Mouse (Mus musculus): ENCODE results near the gene Tnfrsf12a. TPM values are rescaled to one million over a fixed set of nuclear protein-coding genes. Genes with fewer than 3 reads are reported as not detected.

Tnfrsf12a gene
- 14.5 and 16.4 TPM in 2 replicates for polyA plus RNA-seq (2014; fragmentation: Nextera tagmentation; extraction: Ambion mirVana)

DNA sequence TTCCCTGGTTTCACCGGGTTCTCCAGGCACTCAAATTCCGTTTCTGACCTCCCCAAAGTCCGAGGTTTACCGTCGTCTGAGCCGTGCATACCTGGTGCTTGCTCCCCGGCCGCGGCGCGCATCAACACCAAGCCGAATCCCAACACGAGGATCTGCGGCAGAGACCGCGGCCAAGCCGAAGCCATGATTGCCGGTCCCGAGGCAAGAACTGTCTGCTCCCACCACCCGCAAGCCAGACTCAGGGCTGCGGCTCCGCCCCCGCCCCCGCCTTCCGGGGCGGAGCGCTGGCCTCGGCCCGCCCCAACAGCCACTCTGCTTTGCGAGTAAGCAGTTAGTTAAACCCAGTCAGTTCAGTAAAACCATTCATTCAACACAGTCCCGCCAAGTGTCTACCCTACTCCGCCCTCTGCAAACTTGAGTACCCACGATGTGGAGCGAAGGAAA, at the start of gene Tnfrsf12a:
Tnfrsf12a (minus strand) TSS at position 233 of the 444 bp plus-strand sequence.
- Histone ChIP-seq H3K9me3 (ENCODE audit: control insufficient read depth, low read length) (no peaks in the 10 kb centered on the region), H3K36me3 (ENCODE audit: control insufficient read depth, insufficient read depth, low read length) (no peaks in the 10 kb centered on the region), H3K4me1 (ENCODE audit: control insufficient read depth, insufficient read depth, low read length) (peaks cover 45% of the 10 kb centered on the region; the same call in 1 of the 2 replicates), H3K4me3 (ENCODE audit: low read length) (peak within 1 kb of the TSS; percentile 58), H3K4me2 (replicated peaks; ENCODE audit: low read depth, low read length) (peak within 1 kb of the TSS; percentile 97), H3K27ac (ENCODE audit: low read depth, low read length) (peak within 1 kb of the TSS; percentile 30; the same call in 1 of the 2 replicates), H3K9ac (ENCODE audit: low read depth, low read length) (peak within 1 kb of the TSS; percentile 58), H3K27me3 (ENCODE audit: control insufficient read depth, insufficient read depth, low read length) (peaks cover 27% of the 10 kb centered on the region)
- peak; percentile 37; the same call in 1 of the 2 replicates for ATAC-seq (ENCODE audit: low FRiP score, low TSS enrichment)
- WGBS: under 1% methylated on average over 34 of the region's 34 CpGs

DNA sequence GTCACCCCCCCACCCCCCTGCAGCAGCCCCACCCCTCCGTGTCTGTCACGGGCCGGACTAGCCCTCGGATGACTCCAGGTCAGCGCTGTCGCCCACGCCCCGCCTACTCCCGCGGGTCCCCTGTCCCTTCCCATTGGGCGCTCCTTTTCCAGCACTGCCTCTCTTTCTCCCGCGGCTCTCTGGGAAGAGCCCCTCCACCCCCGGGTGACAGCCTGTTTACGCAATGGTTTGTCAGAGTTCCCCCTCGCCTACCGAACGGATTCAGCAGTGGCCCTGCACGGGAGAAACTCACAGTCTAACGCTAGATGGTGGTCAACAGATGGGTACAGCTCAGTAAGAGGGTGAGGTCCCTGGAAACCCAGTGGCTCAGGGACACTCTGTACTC, 49.5 kb upstream of the Tnfrsf12a start:
- peak; percentile 93 for ATAC-seq (ENCODE audit: low FRiP score, low TSS enrichment)
- Histone ChIP-seq H3K36me3 (ENCODE audit: control insufficient read depth, insufficient read depth, low read length) (no peaks in the 10 kb centered on the region), H3K4me3 (ENCODE audit: low read length) (peak overlapping the region; percentile 90), H3K9me3 (ENCODE audit: control insufficient read depth, low read length) (no peaks in the 10 kb centered on the region), H3K9ac (ENCODE audit: low read depth, low read length) (peak overlapping the region; percentile 82), H3K4me2 (replicated peaks; ENCODE audit: low read depth, low read length) (peak overlapping the region; percentile 63), H3K27me3 (ENCODE audit: control insufficient read depth, insufficient read depth, low read length) (no peaks in the 10 kb centered on the region), H3K27ac (ENCODE audit: low read depth, low read length) (peak overlapping the region; percentile 91), H3K4me1 (ENCODE audit: control insufficient read depth, insufficient read depth, low read length) (0 out of 2 replicates have a peak, but pooled peaks cover 5% of the 10 kb centered on the region)
- under 1% methylated on average over 20 of the region's 20 CpGs for WGBS

DNA sequence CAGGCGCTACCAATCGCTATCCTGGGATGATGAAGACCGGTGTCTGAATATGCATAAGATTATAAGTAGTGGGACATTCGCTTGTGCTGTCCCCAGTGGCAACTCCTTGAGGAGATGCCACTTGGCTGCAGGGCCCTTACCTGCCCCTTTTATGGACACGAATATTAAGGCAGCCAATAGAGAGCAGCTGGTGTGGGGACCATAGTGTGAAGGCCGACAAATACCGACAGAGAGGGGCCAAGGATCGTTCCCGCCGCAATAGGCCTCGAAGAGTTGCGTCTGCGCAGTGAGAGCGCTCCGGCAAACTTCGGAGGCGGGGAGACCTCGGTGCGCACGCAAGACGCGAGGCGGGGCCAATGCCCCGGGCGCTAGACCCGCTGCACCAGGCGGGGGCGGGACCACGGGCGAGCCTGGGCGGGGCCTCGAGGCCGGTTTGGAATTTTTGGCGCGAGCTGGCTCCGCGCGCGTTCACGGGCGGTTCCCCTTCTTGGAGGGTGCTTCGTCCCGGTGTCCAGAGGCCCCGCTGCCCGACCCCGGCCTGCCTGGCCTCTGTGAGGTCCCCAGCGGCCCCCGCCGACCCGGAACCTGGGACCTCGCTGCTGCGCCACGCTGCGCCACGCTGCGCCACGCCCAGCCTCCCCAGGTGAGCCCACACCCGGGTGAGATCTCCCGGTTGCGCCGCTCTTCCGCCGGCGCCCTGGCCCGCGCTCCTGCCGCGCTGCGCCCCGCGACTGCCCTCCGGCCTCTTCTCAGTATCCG, 48.9 kb upstream of the Tnfrsf12a start, which contains the start of gene Pkmyt1:
Pkmyt1 (plus strand) TSS at position 338 of the 759 bp plus-strand sequence.
- peak; percentile 92 for ATAC-seq (ENCODE audit: low FRiP score, low TSS enrichment)
- Histone ChIP-seq H3K27ac (ENCODE audit: low read depth, low read length) (peak within 1 kb of the TSS; percentile 91), H3K4me2 (replicated peaks; ENCODE audit: low read depth, low read length) (peak within 1 kb of the TSS; percentile 63), H3K27me3 (ENCODE audit: control insufficient read depth, insufficient read depth, low read length) (no peaks in the 10 kb centered on the region), H3K9ac (ENCODE audit: low read depth, low read length) (peak within 1 kb of the TSS; percentile 82), H3K36me3 (ENCODE audit: control insufficient read depth, insufficient read depth, low read length) (no peaks in the 10 kb centered on the region), H3K9me3 (ENCODE audit: control insufficient read depth, low read length) (no peaks in the 10 kb centered on the region), H3K4me3 (ENCODE audit: low read length) (peak within 1 kb of the TSS; percentile 90), H3K4me1 (ENCODE audit: control insufficient read depth, insufficient read depth, low read length) (0 out of 2 replicates have a peak, but pooled peaks cover 5% of the 10 kb centered on the region)
- WGBS: under 1% methylated on average over 68 of the region's 73 CpGs

DNA sequence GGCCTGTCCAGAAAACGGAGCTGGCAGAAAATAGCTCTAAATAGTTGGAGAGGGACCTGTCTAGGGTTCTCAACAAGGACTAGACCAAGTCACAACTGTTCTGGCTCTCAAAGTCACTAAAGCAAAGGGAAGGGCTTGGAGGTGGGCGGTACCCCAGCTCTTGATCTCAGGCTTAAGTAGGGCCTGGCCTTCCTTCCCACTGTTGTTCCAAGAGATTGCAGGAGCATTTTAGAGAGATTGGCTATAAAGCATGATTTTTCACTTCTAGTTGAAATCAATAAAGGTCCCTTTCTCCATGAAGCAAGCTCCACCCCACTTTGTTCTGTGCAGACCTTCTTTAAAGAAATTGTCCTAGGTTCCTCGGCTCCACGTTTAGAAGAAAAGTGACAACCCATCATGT, 48.2 kb upstream of the Tnfrsf12a start:
- no peaks in the 10 kb centered on the region for H3K36me3 ChIP-seq (ENCODE audit: control insufficient read depth, insufficient read depth, low read length)
- H3K4me3 ChIP-seq (ENCODE audit: low read length): peak overlapping the region; percentile 90
- H3K9ac ChIP-seq (ENCODE audit: low read depth, low read length): peak overlapping the region; percentile 64; the same call in 1 of the 2 replicates
- peak overlapping the region; percentile 63 for H3K4me2 ChIP-seq (replicated peaks; ENCODE audit: low read depth, low read length)
- H3K9me3 ChIP-seq (ENCODE audit: control insufficient read depth, low read length): no peaks in the 10 kb centered on the region
- no peak for ATAC-seq (ENCODE audit: low FRiP score, low TSS enrichment)
- 0 out of 2 replicates have a peak, but pooled peaks cover 5% of the 10 kb centered on the region for H3K4me1 ChIP-seq (ENCODE audit: control insufficient read depth, insufficient read depth, low read length)
- H3K27ac ChIP-seq (ENCODE audit: low read depth, low read length): peak overlapping the region; percentile 53; the same call in 1 of the 2 replicates
- no peaks in the 10 kb centered on the region for H3K27me3 ChIP-seq (ENCODE audit: control insufficient read depth, insufficient read depth, low read length)
- WGBS: 59% methylated on average over 4 of the region's 4 CpGs

DNA sequence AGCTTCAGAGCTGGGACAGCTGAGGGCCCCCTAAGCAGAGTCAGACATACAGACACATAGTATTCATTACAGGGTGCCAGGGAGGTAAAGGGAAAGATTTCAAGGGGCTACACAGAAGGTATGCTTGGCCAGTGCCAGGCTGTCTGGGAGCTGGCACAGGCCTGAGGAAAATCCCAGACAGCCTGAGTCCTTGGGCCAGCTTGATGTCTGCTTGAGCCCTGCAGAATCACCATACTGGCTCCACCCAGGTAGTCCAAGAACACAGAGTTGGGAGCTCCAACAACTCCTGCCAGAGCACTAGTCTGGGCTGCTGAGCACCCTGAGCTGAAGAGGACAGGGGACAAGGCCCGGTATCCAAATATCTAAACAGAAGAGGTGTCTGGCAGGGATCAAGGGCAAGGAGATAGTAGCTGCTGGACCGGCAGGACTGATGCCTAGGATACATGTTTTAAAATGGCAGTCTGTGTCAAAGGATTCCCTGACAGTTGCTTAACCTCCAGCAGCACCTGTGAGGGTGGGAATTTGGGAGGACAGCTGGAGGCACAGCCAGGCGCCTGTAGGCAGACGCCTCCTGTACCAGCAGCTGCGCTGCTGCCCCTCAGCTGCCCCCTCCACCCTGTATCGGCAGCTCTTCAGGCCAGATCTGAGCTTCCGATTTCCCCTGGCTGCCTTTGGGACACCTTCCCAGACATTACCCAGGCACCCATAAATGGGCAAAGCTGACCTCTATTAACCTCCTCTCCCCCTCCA, 45.3 kb upstream of the Tnfrsf12a start, which contains the start of gene 1520401A03Rik:
1520401A03Rik (minus strand) TSS at position 408 of the 750 bp plus-strand sequence.
- Histone ChIP-seq H3K27me3 (ENCODE audit: control insufficient read depth, insufficient read depth, low read length) (no peaks in the 10 kb centered on the region), H3K27ac (ENCODE audit: low read depth, low read length) (no peak within 1 kb of the TSS), H3K9me3 (ENCODE audit: control insufficient read depth, low read length) (no peaks in the 10 kb centered on the region), H3K36me3 (ENCODE audit: control insufficient read depth, insufficient read depth, low read length) (no peaks in the 10 kb centered on the region), H3K4me2 (replicated peaks; ENCODE audit: low read depth, low read length) (no peak within 1 kb of the TSS), H3K4me1 (ENCODE audit: control insufficient read depth, insufficient read depth, low read length) (0 out of 2 replicates have a peak, but pooled peaks cover 5% of the 10 kb centered on the region), H3K4me3 (ENCODE audit: low read length) (no peak within 1 kb of the TSS), H3K9ac (ENCODE audit: low read depth, low read length) (no peak within 1 kb of the TSS)
- 79% methylated on average over 7 of the region's 7 CpGs for WGBS
- ATAC-seq (ENCODE audit: low FRiP score, low TSS enrichment): no peak

DNA sequence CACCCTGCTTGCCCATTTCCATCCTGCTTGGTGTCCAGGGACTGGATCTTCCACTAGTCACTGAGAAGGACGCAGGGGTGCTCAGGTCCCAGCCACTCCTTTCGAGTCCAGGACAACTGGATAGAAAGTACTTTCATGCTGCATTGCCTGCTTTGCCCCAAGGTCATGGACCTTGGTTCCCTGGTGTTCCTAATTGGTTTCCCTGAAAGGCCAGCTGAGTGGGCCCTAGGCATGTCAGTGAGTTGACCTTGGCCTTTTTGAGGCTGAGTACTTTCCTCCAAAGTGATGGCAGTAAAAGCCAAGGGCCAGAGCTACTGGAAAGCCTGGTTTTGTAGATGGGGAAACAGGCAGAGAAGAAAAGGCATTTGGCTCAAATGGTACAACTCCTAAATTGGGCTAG, 44.6 kb upstream of the Tnfrsf12a start:
- WGBS: 83% methylated on average over 2 of the region's 2 CpGs
- Histone ChIP-seq H3K9ac (ENCODE audit: low read depth, low read length) (no peak overlapping the region), H3K4me3 (ENCODE audit: low read length) (no peak overlapping the region), H3K9me3 (ENCODE audit: control insufficient read depth, low read length) (no peaks in the 10 kb centered on the region), H3K4me1 (ENCODE audit: control insufficient read depth, insufficient read depth, low read length) (0 out of 2 replicates have a peak, but pooled peaks cover 5% of the 10 kb centered on the region), H3K27me3 (ENCODE audit: control insufficient read depth, insufficient read depth, low read length) (no peaks in the 10 kb centered on the region), H3K27ac (ENCODE audit: low read depth, low read length) (no peak overlapping the region), H3K4me2 (replicated peaks; ENCODE audit: low read depth, low read length) (no peak overlapping the region), H3K36me3 (ENCODE audit: control insufficient read depth, insufficient read depth, low read length) (no peaks in the 10 kb centered on the region)
- no peak for ATAC-seq (ENCODE audit: low FRiP score, low TSS enrichment)

DNA sequence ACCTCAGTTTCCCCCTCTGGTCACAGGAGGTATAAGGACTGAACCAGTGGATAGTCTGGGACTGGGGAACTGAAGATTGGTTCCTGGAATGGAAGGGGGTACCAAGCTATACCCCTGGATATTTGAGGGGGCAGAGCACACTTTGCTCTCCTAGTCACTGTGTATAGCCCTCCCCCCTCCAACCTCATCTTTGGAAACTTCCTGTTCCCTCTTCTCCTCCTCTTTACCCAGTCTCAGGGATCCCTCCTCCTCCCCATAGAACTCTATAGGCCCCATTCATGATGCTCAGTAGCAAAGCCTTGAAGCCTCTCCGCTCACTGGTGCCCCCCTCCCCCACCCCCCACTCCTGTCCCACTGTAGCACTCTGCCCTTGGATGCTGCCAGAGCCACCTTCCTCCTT, 42.2 kb upstream of the Tnfrsf12a start:
- Histone ChIP-seq H3K4me3 (ENCODE audit: low read length) (no peak overlapping the region), H3K27ac (ENCODE audit: low read depth, low read length) (no peak overlapping the region), H3K4me1 (ENCODE audit: control insufficient read depth, insufficient read depth, low read length) (no peaks in the 10 kb centered on the region), H3K4me2 (replicated peaks; ENCODE audit: low read depth, low read length) (no peak overlapping the region), H3K9ac (ENCODE audit: low read depth, low read length) (no peak overlapping the region), H3K36me3 (ENCODE audit: control insufficient read depth, insufficient read depth, low read length) (no peaks in the 10 kb centered on the region), H3K9me3 (ENCODE audit: control insufficient read depth, low read length) (no peaks in the 10 kb centered on the region), H3K27me3 (ENCODE audit: control insufficient read depth, insufficient read depth, low read length) (no peaks in the 10 kb centered on the region)
- 50% methylated on average over 1 of the region's 1 CpGs for WGBS
- ATAC-seq (ENCODE audit: low FRiP score, low TSS enrichment): no peak

DNA sequence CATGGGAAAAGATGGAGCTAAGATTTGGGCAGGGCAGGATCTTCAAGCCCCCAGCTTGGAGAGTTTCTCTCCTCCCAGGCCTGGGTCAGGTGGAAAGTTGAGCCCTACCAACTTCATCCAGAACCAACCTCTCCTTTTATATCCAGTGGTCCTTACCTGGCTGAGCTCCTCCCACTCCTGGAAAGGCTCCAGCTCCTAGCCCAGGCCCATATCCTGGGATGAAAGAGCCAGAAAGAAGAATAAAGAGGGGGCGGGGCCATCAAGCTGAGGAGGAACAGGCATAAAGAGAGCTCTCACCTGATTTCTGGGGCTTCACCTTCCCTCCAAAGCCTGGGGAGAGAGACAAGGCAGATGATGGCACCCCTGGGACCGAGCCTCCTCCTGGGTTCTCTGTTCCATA, 39.7 kb upstream of the Tnfrsf12a start:
- H3K4me3 ChIP-seq (ENCODE audit: low read length): no peak overlapping the region
- no peaks in the 10 kb centered on the region for H3K27me3 ChIP-seq (ENCODE audit: control insufficient read depth, insufficient read depth, low read length)
- no peak overlapping the region for H3K9ac ChIP-seq (ENCODE audit: low read depth, low read length)
- ATAC-seq (ENCODE audit: low FRiP score, low TSS enrichment): no peak
- no peaks in the 10 kb centered on the region for H3K9me3 ChIP-seq (ENCODE audit: control insufficient read depth, low read length)
- WGBS: 68% methylated on average over 2 of the region's 2 CpGs
- H3K27ac ChIP-seq (ENCODE audit: low read depth, low read length): no peak overlapping the region
- no peaks in the 10 kb centered on the region for H3K36me3 ChIP-seq (ENCODE audit: control insufficient read depth, insufficient read depth, low read length)
- H3K4me1 ChIP-seq (ENCODE audit: control insufficient read depth, insufficient read depth, low read length): no peaks in the 10 kb centered on the region
- no peak overlapping the region for H3K4me2 ChIP-seq (replicated peaks; ENCODE audit: low read depth, low read length)
